Mouse (Mus musculus): ENCODE data around the gene Ppm1f. TPM values are rescaled to one million over a fixed set of nuclear protein-coding genes. Genes with fewer than 3 reads are reported as not detected.
"Not testable (repeated sequence)": the region's sequence is repeated elsewhere in the genome, so short reads cannot be mapped to it uniquely, and the experiment has no call there.

Ppm1f gene
- total RNA-seq, 1 experiment = 38.2 TPM

DNA sequence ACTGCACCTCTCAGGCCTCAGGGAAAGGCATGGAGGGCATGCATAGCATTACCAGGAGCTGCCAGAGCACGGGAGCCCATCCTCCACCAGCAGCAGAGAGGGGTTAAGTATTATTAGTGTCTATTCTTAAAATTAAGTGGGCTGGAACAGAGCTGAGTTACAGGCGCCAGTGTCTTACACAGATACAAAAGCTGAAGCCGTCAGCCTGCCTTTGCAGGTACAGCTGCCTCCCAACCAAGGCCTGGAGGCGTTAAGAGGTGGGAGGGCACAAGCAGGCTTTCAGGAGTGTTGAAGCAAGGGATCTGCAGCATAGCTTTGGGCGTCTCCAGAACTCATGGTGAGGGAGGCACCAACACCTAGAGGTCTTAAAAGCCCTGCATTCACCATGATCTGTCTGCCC, 30.3 kb downstream of the Ppm1f start:
- in situ Hi-C loops (cut with MboI; ENCODE audit: low sequenced_read_pairs in 2 of 2, unreplicated experiment in 2 of 2) = no loop called here
- H3K9ac ChIP-seq (ENCODE audit: insufficient read depth, low read depth, low read length, poor library complexity, severe bottlenecking) = no peak overlapping the region

DNA sequence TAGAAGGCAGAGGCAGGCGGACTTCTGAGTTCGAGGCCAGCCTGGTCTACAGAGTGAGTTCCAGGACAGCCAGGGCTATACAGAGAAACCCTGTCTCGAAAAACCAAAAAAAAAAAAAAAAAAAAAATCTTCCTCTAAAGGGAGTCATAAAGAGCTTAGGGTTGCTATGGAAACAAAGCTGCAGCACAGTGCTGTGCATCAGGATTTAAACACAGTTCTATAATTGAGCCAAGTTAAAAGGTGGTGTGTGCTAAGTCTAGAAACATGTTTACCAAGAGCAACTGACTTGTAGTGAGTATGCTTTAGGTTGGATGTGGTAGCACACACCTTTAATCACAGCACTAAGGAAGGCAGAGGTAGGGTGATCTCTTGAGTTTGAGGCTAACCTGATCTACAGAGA, 32.6 kb downstream of the Ppm1f start:
- in situ Hi-C loops (cut with MboI; ENCODE audit: low sequenced_read_pairs in 2 of 2, unreplicated experiment in 2 of 2); H3K9ac ChIP-seq (ENCODE audit: insufficient read depth, low read depth, low read length, poor library complexity, severe bottlenecking); H3K27ac ChIP-seq (ENCODE audit: insufficient read depth, low read depth, low read length, poor library complexity, severe bottlenecking); H3K4me1 ChIP-seq (ENCODE audit: control insufficient read depth in 2 of 2, insufficient read depth in 2 of 2, low read length in 2 of 2, poor library complexity in 1 of 2); DNase-seq (ENCODE audit: low read depth, low spot score); H3K36me3 ChIP-seq (ENCODE audit: control insufficient read depth, insufficient read depth, low read length, poor library complexity, severe bottlenecking); H3K9me3 ChIP-seq (ENCODE audit: control insufficient read depth, insufficient read depth, low read depth, low read length); H3K4me3 ChIP-seq (ENCODE audit: insufficient read depth in 1 of 2, low read depth in 1 of 2, low read length in 2 of 2, poor library complexity in 1 of 2, severe bottlenecking in 1 of 2): not testable (repeated sequence)

More for the DNA sequence above, 30.3 kb downstream of the Ppm1f start:
- TF ChIP-seq CHD2 (IDR thresholded peaks at IDR 0.05; ENCODE audit: low read depth, low read length) (no peak), MAFK (IDR thresholded peaks at IDR 0.05; ENCODE audit: insufficient read depth, low read depth, low read length) (no peak), HCFC1 (IDR thresholded peaks at IDR 0.05; ENCODE audit: borderline replicate concordance, insufficient read depth, low read length) (no peak), ZNF384 (IDR thresholded peaks at IDR 0.05; ENCODE audit: low read depth, low read length) (no peak)
- Histone ChIP-seq H3K27ac (ENCODE audit: insufficient read depth, low read depth, low read length, poor library complexity, severe bottlenecking) (no peak overlapping the region), H3K4me3 (ENCODE audit: insufficient read depth in 1 of 2, low read depth in 1 of 2, low read length in 2 of 2, poor library complexity in 1 of 2, severe bottlenecking in 1 of 2) (no peak overlapping the region), H3K4me1 (ENCODE audit: control insufficient read depth in 2 of 2, insufficient read depth in 2 of 2, low read length in 2 of 2, poor library complexity in 1 of 2) (0 out of 4 replicates have a peak, but pooled peaks cover 0 to 1% of the 10 kb centered on the region in 2 experiments), H3K9me3 (ENCODE audit: control insufficient read depth, insufficient read depth, low read depth, low read length) (no peaks in the 10 kb centered on the region), H3K36me3 (ENCODE audit: control insufficient read depth, insufficient read depth, low read length, poor library complexity, severe bottlenecking) (peaks cover 27% of the 10 kb centered on the region)
- no peak for DNase-seq (ENCODE audit: low read depth, low spot score)

DNA sequence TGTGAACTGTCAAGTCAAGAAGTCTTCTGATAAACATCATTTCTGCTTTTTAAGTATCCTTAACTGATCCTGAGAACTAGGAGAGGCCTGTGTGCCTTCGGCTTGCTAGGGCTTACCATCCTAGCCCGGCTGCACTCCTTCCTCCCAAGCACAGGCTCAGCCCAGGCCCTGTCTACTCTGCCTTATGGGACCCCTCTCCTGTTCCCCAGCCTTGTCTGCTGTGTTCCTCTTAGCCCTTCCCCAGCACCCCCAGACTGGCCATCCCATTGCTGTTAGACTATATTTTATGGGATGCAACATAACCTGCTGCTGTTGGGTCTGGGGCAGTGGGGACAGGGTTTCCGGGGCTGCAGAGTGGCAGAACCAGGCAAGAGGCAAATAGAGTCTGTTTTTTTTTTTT, 34.1 kb downstream of the Ppm1f start:
- no peak for DNase-seq (ENCODE audit: low read depth, low spot score)

DNA sequence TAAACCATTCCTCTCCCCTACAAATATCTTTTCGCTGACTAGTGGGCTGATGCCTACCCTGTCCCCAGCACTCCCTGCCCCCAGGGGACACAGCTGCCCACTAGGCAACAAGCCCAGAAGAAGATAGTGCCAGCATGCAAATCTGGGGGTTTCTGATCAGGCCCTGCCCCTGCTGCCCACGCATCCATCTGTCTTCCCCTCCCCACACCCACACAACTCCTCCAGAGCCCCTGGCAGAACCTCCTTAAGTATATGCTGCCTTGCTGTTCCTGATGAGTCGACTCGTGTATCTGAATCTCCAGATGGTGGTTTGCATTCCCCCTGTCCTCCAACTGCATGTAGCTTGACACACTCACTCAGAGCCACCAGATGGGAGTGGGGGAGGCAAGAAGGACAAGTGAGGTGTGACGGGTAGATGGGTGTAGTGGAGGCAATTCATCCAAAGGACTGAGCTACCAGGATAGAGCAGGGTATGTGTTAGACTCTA, 34.6 kb downstream of the Ppm1f start:
- no peak overlapping the region for H3K27ac ChIP-seq (ENCODE audit: insufficient read depth, low read depth, low read length, poor library complexity, severe bottlenecking)
- in situ Hi-C loops (cut with MboI; ENCODE audit: low sequenced_read_pairs in 2 of 2, unreplicated experiment in 2 of 2) = no loop called here

More for the DNA sequence above, 34.1 kb downstream of the Ppm1f start:
- TF ChIP-seq ZC3H11A (IDR thresholded peaks at IDR 0.05; ENCODE audit: borderline replicate concordance, low read depth, low read length) (no peak), ZNF384 (IDR thresholded peaks at IDR 0.05; ENCODE audit: low read depth, low read length) (no peak), CHD2 (IDR thresholded peaks at IDR 0.05; ENCODE audit: low read depth, low read length) (no peak), MAFK (IDR thresholded peaks at IDR 0.05; ENCODE audit: insufficient read depth, low read depth, low read length) (no peak), HCFC1 (IDR thresholded peaks at IDR 0.05; ENCODE audit: borderline replicate concordance, insufficient read depth, low read length) (no peak)
- in situ Hi-C loops (cut with MboI; ENCODE audit: low sequenced_read_pairs in 2 of 2, unreplicated experiment in 2 of 2) = no loop called here
- Histone ChIP-seq H3K36me3 (ENCODE audit: control insufficient read depth, insufficient read depth, low read length, poor library complexity, severe bottlenecking) (no peaks in the 10 kb centered on the region), H3K4me1 (ENCODE audit: control insufficient read depth in 2 of 2, insufficient read depth in 2 of 2, low read length in 2 of 2, poor library complexity in 1 of 2) (no peaks in the 10 kb centered on the region), H3K4me3 (ENCODE audit: insufficient read depth in 1 of 2, low read depth in 1 of 2, low read length in 2 of 2, poor library complexity in 1 of 2, severe bottlenecking in 1 of 2) (no peak overlapping the region), H3K9me3 (ENCODE audit: control insufficient read depth, insufficient read depth, low read depth, low read length) (peaks cover 2% of the 10 kb centered on the region; the same call in 1 of the 2 replicates), H3K9ac (ENCODE audit: insufficient read depth, low read depth, low read length, poor library complexity, severe bottlenecking) (no peak overlapping the region), H3K27ac (ENCODE audit: insufficient read depth, low read depth, low read length, poor library complexity, severe bottlenecking) (no peak overlapping the region)

DNA sequence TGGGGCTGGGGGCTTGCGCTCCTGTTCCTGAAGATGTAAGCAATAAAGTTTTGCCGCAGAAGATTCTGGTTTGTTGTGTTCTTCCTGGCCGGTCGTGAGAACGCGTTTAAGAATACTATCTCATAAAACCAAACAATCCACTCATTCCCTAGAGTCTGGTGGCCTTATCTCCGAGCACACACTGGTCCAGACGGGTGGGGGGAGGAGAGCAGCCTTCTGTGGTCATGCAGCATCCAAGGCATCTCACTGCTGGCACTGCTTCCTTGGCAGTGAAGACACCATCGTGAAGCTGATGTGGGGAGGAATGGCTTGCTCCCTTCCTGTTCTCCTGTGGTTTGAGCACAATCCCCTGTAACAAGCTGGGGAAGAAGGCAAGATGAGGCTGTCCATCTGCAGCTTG, 43.3 kb downstream of the Ppm1f start:
- in situ Hi-C loops (cut with MboI; ENCODE audit: low sequenced_read_pairs in 2 of 2, unreplicated experiment in 2 of 2) = no loop called here

More for the DNA sequence above, 34.6 kb downstream of the Ppm1f start:
- Histone ChIP-seq H3K4me1 (ENCODE audit: control insufficient read depth in 2 of 2, insufficient read depth in 2 of 2, low read length in 2 of 2, poor library complexity in 1 of 2) (no peaks in the 10 kb centered on the region), H3K4me3 (ENCODE audit: insufficient read depth in 1 of 2, low read depth in 1 of 2, low read length in 2 of 2, poor library complexity in 1 of 2, severe bottlenecking in 1 of 2) (no peak overlapping the region), H3K36me3 (ENCODE audit: control insufficient read depth, insufficient read depth, low read length, poor library complexity, severe bottlenecking) (no peaks in the 10 kb centered on the region), H3K9me3 (ENCODE audit: control insufficient read depth, insufficient read depth, low read depth, low read length) (peaks cover 2% of the 10 kb centered on the region; the same call in 1 of the 2 replicates), H3K9ac (ENCODE audit: insufficient read depth, low read depth, low read length, poor library complexity, severe bottlenecking) (no peak overlapping the region)
- TF ChIP-seq ZNF384 (IDR thresholded peaks at IDR 0.05; ENCODE audit: low read depth, low read length) (no peak), CHD2 (IDR thresholded peaks at IDR 0.05; ENCODE audit: low read depth, low read length) (no peak), ZC3H11A (IDR thresholded peaks at IDR 0.05; ENCODE audit: borderline replicate concordance, low read depth, low read length) (no peak), HCFC1 (IDR thresholded peaks at IDR 0.05; ENCODE audit: borderline replicate concordance, insufficient read depth, low read length) (no peak), MAFK (IDR thresholded peaks at IDR 0.05; ENCODE audit: insufficient read depth, low read depth, low read length) (no peak)
- DNase-seq (ENCODE audit: low read depth, low spot score) = no peak

More for the DNA sequence above, 43.3 kb downstream of the Ppm1f start:
- H3K4me1 ChIP-seq (ENCODE audit: control insufficient read depth in 2 of 2, insufficient read depth in 2 of 2, low read length in 2 of 2, poor library complexity in 1 of 2) = no peaks in the 10 kb centered on the region
- no peak overlapping the region for H3K27ac ChIP-seq (ENCODE audit: insufficient read depth, low read depth, low read length, poor library complexity, severe bottlenecking)
- no peak overlapping the region for H3K9ac ChIP-seq (ENCODE audit: insufficient read depth, low read depth, low read length, poor library complexity, severe bottlenecking)
- TF ChIP-seq CHD2 (IDR thresholded peaks at IDR 0.05; ENCODE audit: low read depth, low read length) (no peak), ZC3H11A (IDR thresholded peaks at IDR 0.05; ENCODE audit: borderline replicate concordance, low read depth, low read length) (no peak), MAFK (IDR thresholded peaks at IDR 0.05; ENCODE audit: insufficient read depth, low read depth, low read length) (no peak), ZNF384 (IDR thresholded peaks at IDR 0.05; ENCODE audit: low read depth, low read length) (no peak), HCFC1 (IDR thresholded peaks at IDR 0.05; ENCODE audit: borderline replicate concordance, insufficient read depth, low read length) (no peak)
- H3K4me3 ChIP-seq (ENCODE audit: insufficient read depth in 1 of 2, low read depth in 1 of 2, low read length in 2 of 2, poor library complexity in 1 of 2, severe bottlenecking in 1 of 2) = no peak overlapping the region
- H3K9me3 ChIP-seq (ENCODE audit: control insufficient read depth, insufficient read depth, low read depth, low read length) = peaks cover 9% of the 10 kb centered on the region
- no peak for DNase-seq (ENCODE audit: low read depth, low spot score)
- no peaks in the 10 kb centered on the region; the same call in 1 of the 2 replicates for H3K36me3 ChIP-seq (ENCODE audit: control insufficient read depth, insufficient read depth, low read length, poor library complexity, severe bottlenecking)

All from ES-E14 (cell line).